Mouse (Mus musculus): Measurements from ENCODE around the gene Gm10961.

- TF ChIP-seq GATA1 (IDR thresholded peaks at IDR 0.05; ENCODE audit: borderline replicate concordance, low read length): no peak
- TF ChIP-seq FLI1 (IDR thresholded peaks at IDR 0.05; ENCODE audit: low read length): no peak
Measured at GRCm38 (mm10) chr3:107595264-107595937, 35.7 kb upstream of the Gm10961 start.

Measured in megakaryocyte, embryonic 14.5 days (primary cell).